Mouse (Mus musculus) olfactory bulb, adult 2 months (tissue): ENCODE measurements around the gene Capn13.

Experiments used
- CTCF ChIP-seq: fragments of 200-500 bp; IDR thresholded peaks from 2 replicates; pipeline ENCODE4 v1.5.1; 2012; ENCODE audit warnings: low read depth, mild to moderate bottlenecking, low read length, moderate library complexity; ENCODE audit not compliant: insufficient read depth
- POLR2A ChIP-seq: fragments of 200-500 bp; IDR thresholded peaks from 2 replicates; pipeline ENCODE4 v1.6.1; 2012; ENCODE audit warnings: mild to moderate bottlenecking, low read depth, low read length, moderate library complexity; ENCODE audit not compliant: insufficient read depth

DNA sequence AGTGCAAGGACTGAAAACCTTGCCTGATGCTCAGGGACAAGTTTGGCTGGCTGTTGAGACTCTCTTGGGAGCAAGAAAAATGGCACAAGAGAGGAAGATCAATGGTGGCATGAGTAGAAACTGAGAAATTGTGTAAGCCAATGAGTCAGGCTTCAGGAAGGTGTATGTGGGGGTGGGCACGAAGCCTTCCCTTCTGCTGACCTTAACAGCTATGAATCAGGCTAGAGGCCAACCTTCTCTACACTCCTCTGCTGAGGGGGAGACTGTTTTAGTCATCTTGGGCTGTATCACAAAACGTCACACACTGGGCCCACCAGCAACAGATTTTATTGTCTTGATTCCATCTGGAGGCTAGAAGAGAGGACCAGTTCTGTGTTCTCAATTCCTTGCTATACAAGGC lies 14.1 kb downstream of the Capn13 start:
- TF ChIP-seq POLR2A, result no peak
- no peak for TF ChIP-seq CTCF
